In genomic region chr1:87265200-87265599, GRCm38 (mm10) we compare ENCODE assay signal across 8 mouse cellular contexts. TPM values are rescaled to one million over a fixed set of nuclear protein-coding genes. Genes with fewer than 3 reads are reported as not detected.
DNase-seq lines count a peak whose midpoint lies in the region; ATAC-seq and TF ChIP-seq lines count a peak whose summit lies in the region.

No protein-coding gene starts in this region.

- no peak for TF ChIP-seq POLR2A in thymus, adult 2 months (IDR thresholded peaks at IDR 0.05; ENCODE audit: control insufficient read depth, extremely low read depth, insufficient read depth, low read length, poor library complexity)

- no peak for TF ChIP-seq CTCF in layer of hippocampus, adult 2 months (conservative IDR thresholded peaks at IDR 0.05)
- TF ChIP-seq CTCF in thymus, adult 2 months (IDR thresholded peaks at IDR 0.05; ENCODE audit: borderline replicate concordance, control insufficient read depth, extremely low read depth, insufficient read depth, low read length, poor library complexity), result no peak

- no peak overlapping the region for H3K27ac ChIP-seq in layer of hippocampus, adult 2 months
- H3K27ac ChIP-seq in forebrain, embryonic 10.5 days, result no peak overlapping the region
- no peak overlapping the region for H3K27ac ChIP-seq in kidney, embryonic 16.5 days (ENCODE audit: low read length)
- H3K27ac ChIP-seq in neural tube, embryonic 13.5 days (replicated peaks), result no peak overlapping the region
- H3K27ac ChIP-seq in thymus, adult 2 months (ENCODE audit: control insufficient read depth, insufficient read depth, low read length), result no peak overlapping the region

- WGBS in forebrain, embryonic 10.5 days, result under 1% methylated on average over 13 of the region's 13 CpGs
- WGBS in kidney, embryonic 16.5 days, result 2% methylated on average over 13 of the region's 13 CpGs
- under 1% methylated on average over 13 of the region's 13 CpGs for WGBS in neural tube, embryonic 13.5 days
- WGBS in thymus, adult 2 months, result under 1% methylated on average over 13 of the region's 13 CpGs

- peak overlapping the region; percentile 55 for H3K4me3 ChIP-seq in layer of hippocampus, adult 2 months
- H3K4me3 ChIP-seq in forebrain, embryonic 10.5 days, result peak overlapping the region; percentile 67
- H3K4me3 ChIP-seq in kidney, embryonic 16.5 days (ENCODE audit: low read length), result peak overlapping the region; percentile 58
- peak overlapping the region; percentile 50 for H3K4me3 ChIP-seq in neural tube, embryonic 13.5 days
- no peak overlapping the region for H3K4me3 ChIP-seq in thymus, adult 2 months (ENCODE audit: control insufficient read depth, insufficient read depth, low read length)

- ATAC-seq in kidney, embryonic 16.5 days (ENCODE audit: low FRiP score, low TSS enrichment), result no peak
- ATAC-seq in neural tube, embryonic 13.5 days (ENCODE audit: low read depth), result 0 out of 2 replicates have a peak, but pooled peaks have one; percentile 34

- no peaks in the 10 kb centered on the region for H3K9me3 ChIP-seq in forebrain, embryonic 10.5 days
- 0 out of 2 replicates have a peak, but pooled peaks cover 3% of the 10 kb centered on the region for H3K9me3 ChIP-seq in kidney, embryonic 16.5 days (ENCODE audit: low read length)
- H3K9me3 ChIP-seq in neural tube, embryonic 13.5 days, result peaks cover 3% of the 10 kb centered on the region; the same call in 1 of the 2 replicates

- no peak for DNase-seq in layer of hippocampus, adult 2 months (ENCODE audit: low spot score in 2 of 2)
- no peak for DNase-seq in layer of hippocampus, adult 9-11 months
- peak; percentile 23 for DNase-seq in forebrain, embryonic 10.5 days (ENCODE audit: extremely low spot score, low spot score)
- DNase-seq in thymus, adult 2 months, result no peak
- DNase-seq in thymus, postnatal 0 days (ENCODE audit: low spot score), result no peak
- no peak for DNase-seq in urinary bladder, postnatal 36 days (ENCODE audit: low spot score in 2 of 2)

- peaks cover 94% of the 10 kb centered on the region for H3K27me3 ChIP-seq in forebrain, embryonic 10.5 days (ENCODE audit: poor library complexity, severe bottlenecking)
- peaks cover 65% of the 10 kb centered on the region for H3K27me3 ChIP-seq in kidney, embryonic 16.5 days (ENCODE audit: insufficient read depth, low read length)
- peaks cover 80% of the 10 kb centered on the region for H3K27me3 ChIP-seq in neural tube, embryonic 13.5 days
- peaks cover 22% of the 10 kb centered on the region; the same call in 1 of the 2 replicates for H3K27me3 ChIP-seq in thymus, adult 2 months (ENCODE audit: control insufficient read depth, insufficient read depth, low read length)

- H3K4me2 ChIP-seq in kidney, embryonic 16.5 days (replicated peaks; ENCODE audit: low read depth, low read length), result peak overlapping the region; percentile 93
- peak overlapping the region; percentile 94 for H3K4me2 ChIP-seq in neural tube, embryonic 13.5 days

- no peak overlapping the region for H3K9ac ChIP-seq in kidney, embryonic 16.5 days (replicated peaks; ENCODE audit: low read length)
- no peak overlapping the region for H3K9ac ChIP-seq in neural tube, embryonic 13.5 days

- H3K4me1 ChIP-seq in forebrain, embryonic 10.5 days, result peaks cover 44% of the 10 kb centered on the region
- peaks cover 30% of the 10 kb centered on the region for H3K4me1 ChIP-seq in kidney, embryonic 16.5 days (ENCODE audit: insufficient read depth, low read length)
- H3K4me1 ChIP-seq in neural tube, embryonic 13.5 days (replicated peaks), result peaks cover 35% of the 10 kb centered on the region
- peaks cover 8% of the 10 kb centered on the region; the same call in 1 of the 2 replicates for H3K4me1 ChIP-seq in thymus, adult 2 months (replicated peaks; ENCODE audit: control insufficient read depth, insufficient read depth, low read length)

- no peaks in the 10 kb centered on the region for H3K36me3 ChIP-seq in forebrain, embryonic 10.5 days (replicated peaks)
- H3K36me3 ChIP-seq in kidney, embryonic 16.5 days (ENCODE audit: insufficient read depth, low read length), result no peaks in the 10 kb centered on the region
- H3K36me3 ChIP-seq in neural tube, embryonic 13.5 days, result no peaks in the 10 kb centered on the region
- H3K36me3 ChIP-seq in thymus, adult 2 months (ENCODE audit: control insufficient read depth, insufficient read depth, low read length), result no peaks in the 10 kb centered on the region

RNA-seq across cellular contexts. Expression of gene Efhd1, which starts 1.0 kb away (rescaled TPM):
- total RNA-seq in layer of hippocampus, adult 2 months (2021), result 10 to 100 TPM; 13.6 to 15.0 TPM
- polyA plus RNA-seq in forebrain, embryonic 10.5 days (2016; fragmentation: Nextera tagmentation; extraction: Ambion mirVana), result 1.6 and 2.5 TPM in 2 replicates
- polyA plus RNA-seq in kidney, embryonic 16.5 days (2015; fragmentation: Nextera tagmentation; extraction: Ambion mirVana), result 7.3 and 8.5 TPM in 2 replicates
- polyA plus RNA-seq in neural tube, embryonic 13.5 days (2015; fragmentation: Nextera tagmentation; extraction: Ambion mirVana), result 1.2 and 1.9 TPM in 2 replicates
- 2.5 and 2.7 TPM in 2 replicates for polyA plus RNA-seq in thymus, adult 2 months (2012; rRNA removed)
- polyA plus RNA-seq in thymus, postnatal 0 days (2015; fragmentation: Nextera tagmentation; extraction: Ambion mirVana), result 1.2 and 1.5 TPM in 2 replicates

RNA-seq across cellular contexts. Expression of gene Eif4e2, which starts 51.5 kb away (rescaled TPM):
- 10 to 100 TPM; 55.6 to 55.8 TPM for total RNA-seq in layer of hippocampus, adult 2 months (2021)
- 162 and 168 TPM in 2 replicates for polyA plus RNA-seq in forebrain, embryonic 10.5 days (2016; fragmentation: Nextera tagmentation; extraction: Ambion mirVana)
- polyA plus RNA-seq in kidney, embryonic 16.5 days (2015; fragmentation: Nextera tagmentation; extraction: Ambion mirVana), result 157 and 160 TPM in 2 replicates
- polyA plus RNA-seq in neural tube, embryonic 13.5 days (2015; fragmentation: Nextera tagmentation; extraction: Ambion mirVana), result 108 and 115 TPM in 2 replicates
- polyA plus RNA-seq in thymus, adult 2 months (2012; rRNA removed), result 41.9 and 45.0 TPM in 2 replicates
- polyA plus RNA-seq in thymus, postnatal 0 days (2015; fragmentation: Nextera tagmentation; extraction: Ambion mirVana), result 167 and 170 TPM in 2 replicates
